Mouse (Mus musculus) G1E (cell line): Measurements from ENCODE around the gene Dhx34.

Source experiments
- CTCF ChIP-seq: IDR thresholded peaks from 2 replicates; pipeline ENCODE4 v1.5.1; 2012; ENCODE audit warnings: low read depth, low read length, inconsistent platforms, mixed read lengths
- GATA1 ChIP-seq: IDR thresholded peaks from 2 replicates; pipeline ENCODE4 v1.6.1; 2012; ENCODE audit warnings: borderline replicate concordance, low read length, inconsistent platforms, mixed read lengths
- GATA2 ChIP-seq: IDR thresholded peaks from 2 replicates; pipeline ENCODE4 v1.6.1; 2012; ENCODE audit warnings: low read depth, low read length, inconsistent platforms, borderline replicate concordance
- POLR2AphosphoS5 ChIP-seq: IDR thresholded peaks from 2 replicates; pipeline ENCODE4 v1.6.1; 2012; ENCODE audit warnings: low read depth, low read length, inconsistent platforms; ENCODE audit not compliant: insufficient replicate concordance
- TAL1 ChIP-seq: conservative IDR thresholded peaks from 2 replicates; pipeline ENCODE4 v1.6.1; 2012; ENCODE audit warnings: low read depth, low read length, inconsistent platforms, mixed read lengths

DNA sequence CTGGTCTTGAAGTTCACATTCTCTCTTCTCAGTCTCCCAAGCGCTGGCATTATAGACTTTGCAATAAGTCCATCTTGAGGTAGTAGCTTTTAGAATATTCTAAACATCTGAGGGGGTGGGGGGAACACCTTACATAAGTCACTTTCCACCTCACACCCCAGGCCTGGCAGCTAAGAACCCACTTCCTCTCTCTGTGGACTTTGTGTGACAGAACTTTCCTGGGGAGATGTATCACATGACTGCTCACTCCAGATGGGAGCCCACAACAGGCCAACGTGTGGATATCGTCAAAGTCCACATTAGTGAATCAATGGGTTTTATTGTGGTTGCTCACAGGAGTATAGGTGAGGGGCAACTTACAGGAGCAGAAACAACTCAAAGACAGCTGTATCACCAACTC is 28.1 kb downstream of the Dhx34 start:
- TF ChIP-seq CTCF (no peak), GATA1 (no peak), TAL1 (no peak), POLR2AphosphoS5 (no peak), GATA2 (no peak)
